Mouse (Mus musculus) lung, postnatal 0 days (tissue): ENCODE data around the gene Eif4e3.

Experiments
- CTCF ChIP-seq: IDR thresholded peaks from 2 replicates; pipeline ENCODE4 v1.5.1; 2016; ENCODE audit warnings: antibody characterized with exemption, mild to moderate bottlenecking
- EP300 ChIP-seq: IDR thresholded peaks from 2 replicates; pipeline ENCODE4 v1.6.1; 2016; ENCODE audit warnings: antibody characterized with exemption, mild to moderate bottlenecking, control low read depth

DNA sequence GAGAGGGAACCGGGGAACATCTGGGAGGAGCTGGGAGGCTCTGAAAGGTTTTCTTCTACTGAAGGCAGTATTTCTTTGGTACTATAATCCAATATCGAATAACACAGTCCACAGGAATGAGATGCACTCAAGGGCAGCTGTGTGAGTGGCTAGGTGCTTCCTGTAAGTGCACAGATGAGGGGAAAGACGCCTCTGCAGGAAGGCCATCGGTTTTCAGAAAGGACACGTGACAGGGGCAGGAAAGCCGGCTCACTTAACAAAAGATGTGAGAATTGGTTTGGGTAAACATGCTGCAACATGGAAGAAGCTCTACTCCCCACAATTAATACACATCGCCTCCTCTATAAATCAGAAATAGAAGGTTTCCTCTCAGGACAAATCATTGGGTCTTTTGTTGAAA lies 40.8 kb downstream of the Eif4e3 start:
- no peak for TF ChIP-seq EP300
- no peak for TF ChIP-seq CTCF
